Mouse (Mus musculus): ENCODE measurements around the gene Dctn2. TPM values are rescaled to one million over a fixed set of nuclear protein-coding genes. Genes with fewer than 3 reads are reported as not detected.
A peak's percentile ranks its signal among the peaks of the same experiment; 100 is the strongest.

Dctn2 gene
- total RNA-seq, 2 experiments from 2014 or later, result 254 to 259 TPM

GRCm38 (mm10) chr10:127233141-127233540 is 33.0 kb upstream of the Dctn2 start:
- no peak for DNase-seq (ENCODE audit: extremely low spot score in 1 of 2, low spot score in 2 of 2)
- peak; percentile 30 for TF ChIP-seq CTCF (IDR thresholded peaks at IDR 0.05)
- H3K27ac ChIP-seq, result no peak overlapping the region
- intact Hi-C loops (cut with DNase I), result no loop called here
- H3K4me3 ChIP-seq, result no peak overlapping the region

DNA sequence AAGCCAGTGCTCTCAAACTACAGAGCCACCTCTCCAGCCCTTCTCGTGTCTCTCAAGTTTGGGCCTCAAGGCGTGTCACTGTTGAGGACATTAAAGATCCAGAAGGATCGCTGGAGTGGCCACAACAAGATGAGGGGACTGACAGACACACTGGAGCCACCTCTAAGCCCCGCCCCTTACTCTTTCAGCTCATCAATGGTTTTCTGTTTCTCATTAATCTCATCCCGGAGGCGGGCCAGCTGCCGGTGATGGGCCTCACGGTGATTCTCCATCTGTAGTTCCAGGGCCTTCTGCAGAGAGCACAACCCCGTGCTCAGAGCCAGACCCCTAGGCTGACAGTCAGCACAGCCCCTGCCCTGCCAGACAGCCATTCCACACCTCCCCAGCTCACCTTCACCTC is 29.6 kb upstream of the Dctn2 start:
- intact Hi-C loops (cut with DNase I), result no loop called here
- TF ChIP-seq CTCF (IDR thresholded peaks at IDR 0.05), result no peak
- no peak overlapping the region for H3K27ac ChIP-seq
- DNase-seq (ENCODE audit: extremely low spot score in 1 of 2, low spot score in 2 of 2), result no peak
- H3K4me3 ChIP-seq, result no peak overlapping the region

DNA sequence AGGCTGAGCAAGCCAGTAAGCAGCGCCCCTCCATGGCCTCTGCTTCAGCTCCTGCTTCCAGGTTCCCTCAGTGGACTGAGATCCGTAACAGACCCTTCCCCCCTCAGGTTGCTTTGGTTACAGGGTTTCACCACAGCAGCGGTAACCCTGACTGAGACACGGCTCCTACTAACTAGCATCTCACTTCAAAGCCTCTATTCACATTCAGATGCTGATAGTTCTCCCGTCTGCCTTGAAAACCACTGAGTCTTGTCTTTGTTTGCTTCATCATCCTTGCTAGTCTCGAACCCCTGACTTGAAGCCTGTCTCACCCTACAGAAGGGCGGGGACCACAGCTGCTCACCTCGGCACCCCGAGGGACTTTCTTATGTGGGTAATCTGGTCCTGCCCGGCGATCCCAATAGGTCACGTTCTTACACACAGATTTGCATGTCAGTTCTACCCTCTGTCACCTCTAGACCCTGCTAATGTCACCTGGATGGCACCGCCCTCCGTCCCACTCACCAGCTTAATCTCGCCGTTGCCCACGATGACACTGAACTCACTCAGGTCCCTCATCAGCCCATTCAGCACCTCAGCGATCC is 27.8 kb upstream of the Dctn2 start:
- DNase-seq (ENCODE audit: extremely low spot score in 1 of 2, low spot score in 2 of 2), result no peak
- intact Hi-C loops (cut with DNase I), result no loop called here
- TF ChIP-seq CTCF (IDR thresholded peaks at IDR 0.05), result no peak
- no peak overlapping the region for H3K27ac ChIP-seq
- H3K4me3 ChIP-seq, result no peak overlapping the region

- H3K4me3 ChIP-seq, result no peak overlapping the region
- TF ChIP-seq CTCF (IDR thresholded peaks at IDR 0.05), result no peak
- H3K27ac ChIP-seq, result no peak overlapping the region
- DNase-seq (ENCODE audit: extremely low spot score in 1 of 2, low spot score in 2 of 2), result no peak
- intact Hi-C loops (cut with DNase I), result no loop called here
Observed at GRCm38 (mm10) chr10:127250810-127251209, 15.4 kb upstream of the Dctn2 start.

- intact Hi-C loops (cut with DNase I), result no loop called here
- TF ChIP-seq CTCF (IDR thresholded peaks at IDR 0.05), result peak; percentile 24
- no peak overlapping the region for H3K27ac ChIP-seq
- DNase-seq (ENCODE audit: extremely low spot score in 1 of 2, low spot score in 2 of 2), result no peak
- H3K4me3 ChIP-seq, result no peak overlapping the region
Observed at GRCm38 (mm10) chr10:127255625-127256345, 10.4 kb upstream of the Dctn2 start.

- intact Hi-C loops (cut with DNase I), result no loop called here
- no peak for TF ChIP-seq CTCF (IDR thresholded peaks at IDR 0.05)
- Histone ChIP-seq H3K4me3 (no peak overlapping the region), H3K27ac (no peak overlapping the region)
- DNase-seq (ENCODE audit: extremely low spot score in 1 of 2, low spot score in 2 of 2), result no peak
Observed at GRCm38 (mm10) chr10:127257790-127258189, 8.4 kb upstream of the Dctn2 start.

DNA sequence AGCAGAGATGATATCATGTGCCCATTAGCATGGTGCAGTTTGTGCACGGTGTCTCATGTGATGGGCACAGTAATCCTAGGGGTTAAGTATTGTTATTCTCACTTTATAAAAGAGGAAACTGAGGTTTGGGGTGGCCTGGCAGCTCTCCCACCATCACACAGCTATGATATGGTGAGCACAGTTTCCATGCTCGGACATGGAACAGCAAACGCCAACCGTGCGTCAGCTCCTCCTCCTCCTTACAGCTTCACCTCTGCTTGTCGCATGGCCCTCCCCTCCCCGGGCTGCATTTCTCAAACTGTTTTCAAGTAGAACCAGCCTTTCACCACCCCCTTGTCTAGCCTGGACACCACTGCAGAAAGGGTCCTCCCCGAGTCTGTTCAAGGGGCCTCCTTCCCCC is 7.7 kb upstream of the Dctn2 start:
- intact Hi-C loops (cut with DNase I), result no loop called here
- Histone ChIP-seq H3K27ac (no peak overlapping the region), H3K4me3 (peak overlapping the region; percentile 32)
- no peak for DNase-seq (ENCODE audit: extremely low spot score in 1 of 2, low spot score in 2 of 2)
- TF ChIP-seq CTCF (IDR thresholded peaks at IDR 0.05), result no peak

DNA sequence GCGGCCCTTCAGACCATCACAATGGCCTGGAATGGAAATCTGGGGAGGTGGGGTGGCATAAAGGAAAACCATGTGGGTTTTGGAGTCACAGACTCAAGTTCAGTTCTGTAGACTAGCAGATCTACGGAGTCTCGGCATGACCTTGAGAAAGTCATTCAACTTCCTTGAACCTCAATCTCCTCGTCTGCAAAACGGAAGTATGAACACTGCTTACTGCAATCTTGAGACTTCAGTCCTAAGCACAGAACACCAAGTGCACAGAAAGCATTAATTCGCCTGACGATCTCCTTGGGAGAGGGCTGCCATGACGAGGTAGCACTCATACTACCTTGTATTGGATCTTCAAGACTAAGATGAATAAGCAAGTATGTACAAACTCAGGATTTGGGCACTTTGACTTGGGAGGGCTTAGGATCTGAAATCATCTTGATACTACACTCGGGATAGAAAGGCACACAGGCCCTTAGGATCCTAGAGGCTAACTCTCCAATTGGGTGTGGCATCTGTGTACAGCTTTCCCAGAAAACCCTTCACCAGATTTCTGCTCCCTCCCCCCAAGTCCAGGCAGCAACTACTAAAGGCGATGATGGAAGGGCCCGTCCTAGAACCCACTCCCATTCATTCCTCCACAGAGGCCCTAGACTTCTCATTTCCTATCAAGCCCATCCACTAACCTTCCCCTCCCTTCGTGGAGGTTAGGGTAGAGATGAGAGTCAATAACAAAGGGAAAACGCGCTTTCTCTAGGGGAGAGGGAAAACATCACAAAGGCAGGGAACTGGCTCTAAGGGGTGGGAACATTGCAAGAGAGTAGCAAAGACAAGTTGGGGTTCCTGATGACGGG is 4.2 kb upstream of the Dctn2 start:
- DNase-seq (ENCODE audit: extremely low spot score in 1 of 2, low spot score in 2 of 2), result no peak
- Histone ChIP-seq H3K27ac (peak overlapping the region; percentile 87), H3K4me3 (peak overlapping the region; percentile 79)
- intact Hi-C loops (cut with DNase I), result no loop called here
- no peak for TF ChIP-seq CTCF (IDR thresholded peaks at IDR 0.05)

DNA sequence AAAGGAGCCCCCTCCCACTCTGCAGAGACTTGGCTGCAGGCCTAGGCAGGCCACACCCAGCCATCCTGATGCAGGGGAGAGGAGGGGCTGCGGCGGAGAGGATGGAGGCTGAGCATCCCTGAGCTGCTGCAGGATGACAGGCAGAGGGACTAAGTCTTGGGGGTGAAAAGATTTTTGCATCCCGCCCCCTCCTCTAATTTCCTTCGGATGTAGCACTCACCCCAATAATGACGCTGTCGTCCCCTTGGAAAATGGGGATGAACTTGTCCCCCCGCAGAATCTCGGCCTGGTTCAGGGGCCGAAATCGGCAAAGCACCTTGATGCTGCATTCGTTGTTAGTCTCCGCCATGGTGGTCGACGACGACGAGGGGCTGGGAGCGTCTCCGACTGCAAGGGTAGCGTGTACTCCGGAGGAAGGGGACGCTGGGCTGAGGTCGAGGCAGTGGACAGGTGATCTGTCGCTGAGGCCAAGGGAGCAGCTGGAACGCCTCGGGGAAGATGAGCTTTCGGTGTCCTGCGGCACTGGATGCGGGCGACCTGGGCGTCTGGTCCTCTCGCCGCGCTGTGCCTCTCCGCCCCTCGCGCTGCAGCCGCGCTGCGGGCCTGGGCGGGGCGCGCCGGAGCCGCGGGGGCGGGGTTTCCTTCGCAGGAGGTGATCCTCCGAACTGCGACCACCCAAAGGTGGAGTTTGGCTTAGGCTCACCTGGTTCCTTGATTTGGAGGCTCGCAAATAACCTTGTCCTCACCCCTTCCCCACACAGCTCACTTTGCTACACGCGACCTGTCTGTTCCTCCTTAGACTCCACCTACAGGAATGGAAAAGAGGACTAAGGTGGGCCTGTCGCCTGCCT is 3.4 kb upstream of the Dctn2 start, which contains the start of gene Kif5a:
Gene Kif5a, minus strand, starts transcription at position 801 of the 851 bp plus-strand sequence.
- intact Hi-C loops (cut with DNase I), result no loop called here
- H3K27ac ChIP-seq, result peak within 1 kb of the TSS; percentile 87
- DNase-seq (ENCODE audit: extremely low spot score in 1 of 2, low spot score in 2 of 2), result peak; percentile 82 to 85
- no peak; the same call in 1 of the 2 replicates for TF ChIP-seq CTCF (IDR thresholded peaks at IDR 0.05)
- H3K4me3 ChIP-seq, result peak within 1 kb of the TSS; percentile 79

- H3K4me3 ChIP-seq, result peak overlapping the region; percentile 79
- intact Hi-C loops (cut with DNase I), result no loop called here
- DNase-seq (ENCODE audit: extremely low spot score in 1 of 2, low spot score in 2 of 2), result no peak
- H3K27ac ChIP-seq, result peak overlapping the region; percentile 87
- TF ChIP-seq CTCF (IDR thresholded peaks at IDR 0.05), result no peak
Observed at GRCm38 (mm10) chr10:127263631-127264030, 2.5 kb upstream of the Dctn2 start.

- no peak for DNase-seq (ENCODE audit: extremely low spot score in 1 of 2, low spot score in 2 of 2)
- TF ChIP-seq CTCF (IDR thresholded peaks at IDR 0.05), result no peak
- H3K4me3 ChIP-seq, result no peak overlapping the region
- intact Hi-C loops (cut with DNase I), result no loop called here
- no peak overlapping the region for H3K27ac ChIP-seq
Observed at GRCm38 (mm10) chr10:127264336-127264735, 1.8 kb upstream of the Dctn2 start.

Measured in left cerebral cortex, adult 2 months (tissue).